Mouse (Mus musculus): ENCODE measurements around the gene Rsbn1. TPM values are rescaled to one million over a fixed set of nuclear protein-coding genes. Genes with fewer than 3 reads are reported as not detected.

Gene Rsbn1
- 15.7 TPM for polyA plus RNA-seq (2017; shearing (Covaris generic))

GRCm38 (mm10) chr3:103914010-103914669 lies at the start of gene Rsbn1:
Gene Rsbn1 (plus strand): TSS chr3:103914120.

GRCm38 (mm10) chr3:103967861-103968691 lies 54.2 kb downstream of the Rsbn1 start, which contains the start of gene Phtf1:
Gene Phtf1 (plus strand): TSS chr3:103968110.

Other genes with a start within 250 kb of the Rsbn1 start
- gene Olfml3, start 176.1 kb upstream of the Rsbn1 start, polyA plus RNA-seq (2017; shearing (Covaris generic)): 0.33 TPM
- not detected for gene Gm10964, start 174.8 kb upstream of the Rsbn1 start, polyA plus RNA-seq (2017; shearing (Covaris generic))
- 16.6 TPM for gene Hipk1, start 122.6 kb upstream of the Rsbn1 start, polyA plus RNA-seq (2017; shearing (Covaris generic))
- gene Dclre1b, start 104.7 kb upstream of the Rsbn1 start, polyA plus RNA-seq (2017; shearing (Covaris generic)): 30.8 TPM
- 41.3 TPM for gene Ap4b1, start 104.6 kb upstream of the Rsbn1 start, polyA plus RNA-seq (2017; shearing (Covaris generic))
- not detected for gene Gm43064, start 104.5 kb upstream of the Rsbn1 start, polyA plus RNA-seq (2017; shearing (Covaris generic))
- gene Bcl2l15, start 81.5 kb upstream of the Rsbn1 start, polyA plus RNA-seq (2017; shearing (Covaris generic)): 4.1 TPM
- 400 TPM for gene Ptpn22, start 54.3 kb upstream of the Rsbn1 start, polyA plus RNA-seq (2017; shearing (Covaris generic))
- gene Phtf1, start 54.0 kb downstream of the Rsbn1 start, polyA plus RNA-seq (2017; shearing (Covaris generic)): 13.4 TPM

Data from inflammation-experienced regulatory T-cells, adult 16 weeks (primary cell).